Mouse (Mus musculus) neural tube, embryonic 15.5 days (tissue): ENCODE measurements around the gene Npnt. TPM values are rescaled to one million over a fixed set of nuclear protein-coding genes. Genes with fewer than 3 reads are reported as not detected.
A peak's percentile ranks its signal among the peaks of the same experiment; 100 is the strongest.

Experiments used
- ATAC-seq: fragments of 200-750 bp; cut with Nextera tagmentation; 2 replicates; pipeline ENCODE4 v1.8.0; 2017; ENCODE audit warnings: mild to moderate bottlenecking, moderate TSS enrichment, moderate library complexity; ENCODE audit not compliant: low FRiP score
- H3K27ac ChIP-seq: fragments of 300-500 bp; sonication (generic); replicated peaks from 2 replicates; pipeline ENCODE4 v1.5.1; 2015; ENCODE audit warnings: mild to moderate bottlenecking, inconsistent platforms
- H3K27me3 ChIP-seq: fragments of 300-500 bp; sonication (generic); replicated peaks from 2 replicates; pipeline ENCODE4 v1.6.1; 2015; ENCODE audit warnings: inconsistent platforms
- H3K36me3 ChIP-seq: fragments of 300-500 bp; sonication (generic); 2 replicates; pipeline ENCODE4 v1.6.1; 2015; ENCODE audit warnings: inconsistent platforms
- H3K4me1 ChIP-seq: fragments of 300-500 bp; sonication (generic); 2 replicates; pipeline ENCODE4 v1.6.1; 2015; ENCODE audit warnings: inconsistent platforms
- H3K4me2 ChIP-seq: fragments of 300-500 bp; sonication (generic); 2 replicates; pipeline ENCODE4 v1.6.1; 2015; ENCODE audit warnings: inconsistent platforms, mild to moderate bottlenecking, moderate library complexity
- H3K4me3 ChIP-seq: fragments of 300-500 bp; sonication (generic); replicated peaks from 2 replicates; pipeline ENCODE4 v1.5.1; 2015; ENCODE audit warnings: mild to moderate bottlenecking, inconsistent platforms
- H3K9ac ChIP-seq: fragments of 300-500 bp; sonication (generic); replicated peaks from 2 replicates; pipeline ENCODE4 v1.6.1; 2015; ENCODE audit warnings: mild to moderate bottlenecking, inconsistent platforms
- H3K9me3 ChIP-seq: fragments of 300-500 bp; sonication (generic); replicated peaks from 2 replicates; pipeline ENCODE4 v1.6.1; 2016; ENCODE audit warnings: inconsistent platforms
- WGBS: fragments of 180-500 bp; shearing (Covaris S2); methylation state at CpG from one replicate; pipeline ENCODE4 v1.1.7; 2015; ENCODE audit warnings: mixed read lengths; 5-methylcytosine and 5-hydroxymethylcytosine counted together
- polyA plus RNA-seq: library from polyadenylated mRNA; unstranded; fragments of >200 nt; fragmentation: Nextera tagmentation; extraction: Ambion mirVana; gene quantifications from 2 replicates; pipeline ENCODE4 v1.2.1, GENCODE M21; 2015

The Npnt gene
- polyA plus RNA-seq, 1 experiment from 2014 or later = 14.6 TPM

- Histone ChIP-seq H3K4me2 (no peak overlapping the region), H3K36me3 (no peaks in the 10 kb centered on the region), H3K4me3 (no peak overlapping the region), H3K9me3 (no peaks in the 10 kb centered on the region), H3K27ac (no peak overlapping the region), H3K4me1 (no peaks in the 10 kb centered on the region), H3K9ac (no peak overlapping the region), H3K27me3 (no peaks in the 10 kb centered on the region)
- WGBS = 91% methylated on average over 7 of the region's 7 CpGs
- ATAC-seq = no peak
These were observed 12.7 kb upstream of the Npnt start for GRCm38 (mm10) chr3:132962631-132963361.

- no peaks in the 10 kb centered on the region for H3K36me3 ChIP-seq
- WGBS = 6% methylated on average over 7 of the region's 7 CpGs
- H3K9me3 ChIP-seq = no peaks in the 10 kb centered on the region
- peak overlapping the region; percentile 61 for H3K9ac ChIP-seq
- peaks cover 7% of the 10 kb centered on the region; the same call in 1 of the 2 replicates for H3K27me3 ChIP-seq
- no peak for ATAC-seq
- H3K27ac ChIP-seq = no peak overlapping the region
- peak overlapping the region; percentile 99 for H3K4me2 ChIP-seq
- H3K4me1 ChIP-seq = peaks cover 13% of the 10 kb centered on the region
- peak overlapping the region; percentile 67 for H3K4me3 ChIP-seq
These were observed 414 bp upstream of the Npnt start for GRCm38 (mm10) chr3:132950529-132950880.

- H3K9me3 ChIP-seq = no peaks in the 10 kb centered on the region
- peak overlapping the region; percentile 99 for H3K4me2 ChIP-seq
- peak overlapping the region; percentile 67 for H3K4me3 ChIP-seq
- no peaks in the 10 kb centered on the region for H3K36me3 ChIP-seq
- H3K9ac ChIP-seq = peak overlapping the region; percentile 61
- peaks cover 13% of the 10 kb centered on the region for H3K4me1 ChIP-seq
- WGBS = under 1% methylated on average over 26 of the region's 26 CpGs
- no peak overlapping the region for H3K27ac ChIP-seq
- ATAC-seq = peak; percentile 86
- H3K27me3 ChIP-seq = peaks cover 7% of the 10 kb centered on the region; the same call in 1 of the 2 replicates
These were observed 706 bp downstream of the Npnt start for GRCm38 (mm10) chr3:132949380-132949790.

GRCm38 (mm10) chr3:132948298-132948795, 1.7 kb downstream of the Npnt start:
- WGBS = 23% methylated on average over 7 of the region's 7 CpGs
- Histone ChIP-seq H3K27ac (no peak overlapping the region), H3K4me2 (peak overlapping the region; percentile 99), H3K9ac (no peak overlapping the region), H3K27me3 (peaks cover 7% of the 10 kb centered on the region; the same call in 1 of the 2 replicates), H3K4me3 (no peak overlapping the region), H3K9me3 (no peaks in the 10 kb centered on the region), H3K36me3 (no peaks in the 10 kb centered on the region), H3K4me1 (peaks cover 13% of the 10 kb centered on the region)
- no peak for ATAC-seq

DNA sequence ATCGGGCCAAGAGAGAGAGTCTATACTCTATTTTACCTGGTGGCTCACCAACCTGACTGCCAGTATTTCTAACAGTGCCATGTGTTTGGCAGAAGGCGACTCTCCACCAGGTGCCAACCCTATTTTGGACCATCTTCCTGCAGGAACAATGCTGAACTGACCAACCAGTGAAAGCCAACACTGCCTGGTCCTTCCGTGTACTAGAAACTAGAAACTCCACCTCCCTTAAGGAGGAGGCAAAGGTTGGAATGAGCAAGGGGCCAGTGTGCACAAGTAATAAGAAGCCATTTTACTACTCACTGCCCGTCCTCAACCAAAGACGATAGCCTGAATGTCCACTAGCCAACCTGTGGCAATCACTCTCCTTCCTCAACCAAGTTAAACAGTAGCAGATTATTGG, 4.0 kb downstream of the Npnt start:
- Histone ChIP-seq H3K9ac (no peak overlapping the region), H3K27ac (no peak overlapping the region), H3K4me1 (peaks cover 13% of the 10 kb centered on the region), H3K4me2 (no peak overlapping the region), H3K27me3 (peaks cover 7% of the 10 kb centered on the region; the same call in 1 of the 2 replicates), H3K4me3 (no peak overlapping the region), H3K36me3 (no peaks in the 10 kb centered on the region), H3K9me3 (no peaks in the 10 kb centered on the region)
- 95% methylated on average over 5 of the region's 5 CpGs for WGBS
- ATAC-seq = no peak

DNA sequence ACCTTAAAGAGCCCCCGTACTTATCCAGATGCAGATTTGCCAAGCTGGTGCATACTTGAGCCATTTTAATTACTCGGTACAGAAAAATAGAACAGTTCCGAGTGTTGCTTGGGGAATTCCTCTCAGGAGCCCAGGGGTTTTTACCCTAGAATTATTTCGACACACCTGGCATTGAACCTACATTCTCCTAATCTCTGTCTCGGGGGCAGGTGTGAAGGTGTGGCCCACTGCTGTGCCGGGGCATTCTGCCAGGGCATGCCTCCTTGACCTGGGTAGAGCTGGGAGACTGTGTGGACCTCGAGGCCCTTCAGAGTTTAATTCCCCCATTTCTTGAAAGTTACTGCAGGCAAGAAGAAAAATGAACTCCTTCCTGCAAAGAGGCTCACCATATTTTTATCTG, 4.4 kb downstream of the Npnt start:
- Histone ChIP-seq H3K4me3 (no peak overlapping the region), H3K27ac (no peak overlapping the region), H3K4me1 (peaks cover 13% of the 10 kb centered on the region), H3K4me2 (no peak overlapping the region), H3K36me3 (no peaks in the 10 kb centered on the region), H3K27me3 (peaks cover 7% of the 10 kb centered on the region; the same call in 1 of the 2 replicates), H3K9me3 (no peaks in the 10 kb centered on the region), H3K9ac (no peak overlapping the region)
- 87% methylated on average over 7 of the region's 7 CpGs for WGBS
- no peak for ATAC-seq

DNA sequence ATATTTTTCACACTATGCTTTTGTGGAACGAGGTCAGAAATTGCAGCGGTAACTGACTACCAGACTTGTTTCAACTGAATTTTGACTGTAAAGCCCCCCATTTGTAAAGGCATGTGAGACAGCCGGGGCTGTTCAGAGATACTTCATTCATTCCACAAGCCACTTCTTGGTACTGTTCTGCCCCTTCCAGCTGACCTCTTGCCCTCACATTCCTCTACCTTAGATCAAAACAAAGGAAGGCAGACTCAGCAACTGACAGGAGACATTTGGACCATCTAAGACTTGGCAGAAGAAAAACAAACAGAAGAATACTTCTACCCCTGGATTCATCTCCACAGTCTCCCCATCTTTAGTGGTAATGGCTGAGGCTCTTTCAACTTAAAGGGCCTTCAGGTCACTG, 5.5 kb downstream of the Npnt start:
- Histone ChIP-seq H3K27me3 (0 out of 2 replicates have a peak, but pooled peaks cover 7% of the 10 kb centered on the region), H3K4me3 (no peak overlapping the region), H3K27ac (no peak overlapping the region), H3K4me2 (no peak overlapping the region), H3K4me1 (peaks cover 7% of the 10 kb centered on the region), H3K9ac (no peak overlapping the region), H3K9me3 (no peaks in the 10 kb centered on the region), H3K36me3 (no peaks in the 10 kb centered on the region)
- no peak for ATAC-seq
- 63% methylated on average over 3 of the region's 3 CpGs for WGBS

- no peak overlapping the region for H3K4me2 ChIP-seq
- WGBS = 78% methylated on average over 7 of the region's 7 CpGs
- H3K9ac ChIP-seq = no peak overlapping the region
- H3K27me3 ChIP-seq = 0 out of 2 replicates have a peak, but pooled peaks cover 6% of the 10 kb centered on the region
- no peak overlapping the region for H3K27ac ChIP-seq
- no peaks in the 10 kb centered on the region for H3K9me3 ChIP-seq
- H3K4me3 ChIP-seq = no peak overlapping the region
- H3K36me3 ChIP-seq = no peaks in the 10 kb centered on the region
- peaks cover 3% of the 10 kb centered on the region for H3K4me1 ChIP-seq
- ATAC-seq = no peak
These were observed 5.9 kb downstream of the Npnt start for GRCm38 (mm10) chr3:132944193-132944592.

DNA sequence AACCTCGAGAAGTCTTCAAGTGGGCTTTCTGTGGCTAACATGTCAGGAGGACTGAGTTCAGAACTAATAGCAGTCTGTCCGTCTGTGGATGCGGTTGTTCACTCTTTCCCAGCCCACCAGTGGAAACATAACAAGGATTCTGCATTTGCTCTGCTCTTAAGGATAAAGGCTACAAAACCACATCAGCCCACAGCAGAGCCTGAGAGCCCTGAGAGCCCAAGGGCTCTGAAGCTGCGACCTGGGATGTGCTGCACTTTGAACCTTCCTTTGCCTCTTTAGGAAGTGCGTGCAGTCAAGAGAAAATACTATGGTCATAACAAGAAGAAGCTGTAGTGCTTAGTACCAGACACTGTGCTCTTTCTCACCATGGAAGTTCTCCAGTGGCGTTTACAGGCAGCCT, 7.3 kb downstream of the Npnt start:
- Histone ChIP-seq H3K9me3 (no peaks in the 10 kb centered on the region), H3K27ac (no peak overlapping the region), H3K9ac (no peak overlapping the region), H3K4me1 (no peaks in the 10 kb centered on the region), H3K4me2 (no peak overlapping the region), H3K27me3 (0 out of 2 replicates have a peak, but pooled peaks cover 4% of the 10 kb centered on the region), H3K36me3 (no peaks in the 10 kb centered on the region), H3K4me3 (no peak overlapping the region)
- no peak for ATAC-seq
- WGBS = 93% methylated on average over 6 of the region's 6 CpGs

- no peak overlapping the region for H3K27ac ChIP-seq
- no peak overlapping the region for H3K9ac ChIP-seq
- H3K9me3 ChIP-seq = no peaks in the 10 kb centered on the region
- H3K4me3 ChIP-seq = no peak overlapping the region
- no peak overlapping the region for H3K4me2 ChIP-seq
- ATAC-seq = no peak
- no peaks in the 10 kb centered on the region for H3K4me1 ChIP-seq
- H3K27me3 ChIP-seq = no peaks in the 10 kb centered on the region
- WGBS = 89% methylated on average over 10 of the region's 10 CpGs
- no peaks in the 10 kb centered on the region for H3K36me3 ChIP-seq
These were observed 9.7 kb downstream of the Npnt start for GRCm38 (mm10) chr3:132940181-132940990.

DNA sequence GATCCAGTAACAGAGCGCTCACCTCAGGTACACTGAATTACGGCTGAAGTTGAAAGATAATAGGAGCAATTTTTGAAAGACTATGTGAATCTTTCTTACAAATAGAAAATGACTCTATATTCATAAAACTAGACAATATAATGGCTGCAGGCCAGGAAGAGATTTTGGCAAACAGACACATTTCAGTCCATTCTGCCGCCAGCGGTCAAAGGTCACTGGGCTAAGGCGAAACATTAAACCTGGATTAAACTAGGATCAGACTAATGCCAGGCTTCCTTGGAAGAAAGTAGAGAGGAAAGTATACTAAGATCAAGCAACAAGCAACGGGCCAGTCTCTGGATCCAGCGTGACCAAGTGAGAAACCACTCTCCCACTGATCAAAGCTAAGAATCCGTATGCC, 11.1 kb downstream of the Npnt start:
- Histone ChIP-seq H3K4me2 (no peak overlapping the region), H3K27me3 (no peaks in the 10 kb centered on the region), H3K9me3 (no peaks in the 10 kb centered on the region), H3K36me3 (no peaks in the 10 kb centered on the region), H3K4me3 (no peak overlapping the region), H3K27ac (no peak overlapping the region), H3K4me1 (no peaks in the 10 kb centered on the region), H3K9ac (no peak overlapping the region)
- 89% methylated on average over 8 of the region's 8 CpGs for WGBS
- no peak for ATAC-seq

GRCm38 (mm10) chr3:132934649-132935048, 15.4 kb downstream of the Npnt start:
- Histone ChIP-seq H3K27ac (no peak overlapping the region), H3K27me3 (no peaks in the 10 kb centered on the region), H3K4me3 (no peak overlapping the region), H3K4me1 (no peaks in the 10 kb centered on the region), H3K9ac (no peak overlapping the region), H3K4me2 (no peak overlapping the region), H3K9me3 (no peaks in the 10 kb centered on the region), H3K36me3 (no peaks in the 10 kb centered on the region)
- ATAC-seq = no peak
- WGBS = 47% methylated on average over 2 of the region's 2 CpGs
